Mouse (Mus musculus): ENCODE data around the gene Cdh7. TPM values are rescaled to one million over a fixed set of nuclear protein-coding genes. Genes with fewer than 3 reads are reported as not detected.
"Not testable (repeated sequence)": the region's sequence is repeated elsewhere in the genome, so short reads cannot be mapped to it uniquely, and the experiment has no call there.

Gene Cdh7
- polyA plus RNA-seq, 1 experiment from 2014 or later: 10.4 TPM

GRCm38 (mm10) chr1:110005038-110005437, 22.8 kb downstream of the Cdh7 start:
- no peak for ATAC-seq
- Histone ChIP-seq H3K36me3 (no peaks in the 10 kb centered on the region), H3K27ac (no peak overlapping the region), H3K4me3 (replicated peaks) (no peak overlapping the region), H3K4me2 (replicated peaks) (no peak overlapping the region), H3K9me3 (no peaks in the 10 kb centered on the region), H3K4me1 (replicated peaks) (no peaks in the 10 kb centered on the region), H3K9ac (replicated peaks) (no peak overlapping the region), H3K27me3 (no peaks in the 10 kb centered on the region)
- 90% methylated on average over 3 of the region's 3 CpGs for WGBS

- no peak overlapping the region for H3K4me2 ChIP-seq (replicated peaks)
- no peak overlapping the region for H3K4me3 ChIP-seq (replicated peaks)
- no peaks in the 10 kb centered on the region for H3K9me3 ChIP-seq
- ATAC-seq: no peak
- H3K27ac ChIP-seq: no peak overlapping the region
- no peaks in the 10 kb centered on the region for H3K4me1 ChIP-seq (replicated peaks)
- H3K9ac ChIP-seq (replicated peaks): no peak overlapping the region
- WGBS: 88% methylated on average over 1 of the region's 1 CpGs
- no peaks in the 10 kb centered on the region for H3K27me3 ChIP-seq
- H3K36me3 ChIP-seq: no peaks in the 10 kb centered on the region
These were observed 29.9 kb downstream of the Cdh7 start for GRCm38 (mm10) chr1:110012153-110012552.

- no peak for ATAC-seq
- H3K4me1 ChIP-seq (replicated peaks): no peaks in the 10 kb centered on the region
- H3K9ac ChIP-seq (replicated peaks): no peak overlapping the region
- no peaks in the 10 kb centered on the region for H3K27me3 ChIP-seq
- H3K9me3 ChIP-seq: no peaks in the 10 kb centered on the region
- H3K4me2 ChIP-seq (replicated peaks): no peak overlapping the region
- no peaks in the 10 kb centered on the region for H3K36me3 ChIP-seq
- H3K4me3 ChIP-seq (replicated peaks): no peak overlapping the region
- H3K27ac ChIP-seq: no peak overlapping the region
These were observed 74.1 kb downstream of the Cdh7 start for GRCm38 (mm10) chr1:110056317-110056716.

- 100% methylated on average over 1 of the region's 1 CpGs for WGBS
- no peak overlapping the region for H3K9ac ChIP-seq (replicated peaks)
- H3K27me3 ChIP-seq: no peaks in the 10 kb centered on the region
- no peak for ATAC-seq
- no peak overlapping the region for H3K27ac ChIP-seq
- H3K9me3 ChIP-seq: no peaks in the 10 kb centered on the region
- no peak overlapping the region for H3K4me2 ChIP-seq (replicated peaks)
- no peaks in the 10 kb centered on the region for H3K36me3 ChIP-seq
- no peaks in the 10 kb centered on the region for H3K4me1 ChIP-seq (replicated peaks)
- no peak overlapping the region for H3K4me3 ChIP-seq (replicated peaks)
These were observed 85.2 kb downstream of the Cdh7 start for GRCm38 (mm10) chr1:110067405-110067804.

GRCm38 (mm10) chr1:110078471-110078870, 96.2 kb downstream of the Cdh7 start:
- Histone ChIP-seq H3K27me3 (no peaks in the 10 kb centered on the region), H3K36me3 (no peaks in the 10 kb centered on the region), H3K4me1 (replicated peaks) (no peaks in the 10 kb centered on the region), H3K27ac (no peak overlapping the region), H3K9me3 (no peaks in the 10 kb centered on the region), H3K9ac (replicated peaks) (no peak overlapping the region), H3K4me3 (replicated peaks) (no peak overlapping the region), H3K4me2 (replicated peaks) (no peak overlapping the region)
- no peak for ATAC-seq

- H3K9ac ChIP-seq (replicated peaks): no peak overlapping the region
- no peaks in the 10 kb centered on the region for H3K9me3 ChIP-seq
- H3K4me1 ChIP-seq (replicated peaks): 0 out of 2 replicates have a peak, but pooled peaks cover 6% of the 10 kb centered on the region
- no peak overlapping the region for H3K4me2 ChIP-seq (replicated peaks)
- WGBS: 33% methylated on average over 1 of the region's 1 CpGs
- H3K27ac ChIP-seq: no peak overlapping the region
- no peaks in the 10 kb centered on the region for H3K27me3 ChIP-seq
- no peak for ATAC-seq
- no peak overlapping the region for H3K4me3 ChIP-seq (replicated peaks)
- H3K36me3 ChIP-seq: no peaks in the 10 kb centered on the region
These were observed 135.8 kb downstream of the Cdh7 start for GRCm38 (mm10) chr1:110118071-110118470.

GRCm38 (mm10) chr1:110118862-110119261, 136.6 kb downstream of the Cdh7 start:
- no peaks in the 10 kb centered on the region for H3K9me3 ChIP-seq
- H3K4me1 ChIP-seq (replicated peaks): 0 out of 2 replicates have a peak, but pooled peaks cover 6% of the 10 kb centered on the region
- H3K36me3 ChIP-seq: no peaks in the 10 kb centered on the region
- H3K27me3 ChIP-seq: no peaks in the 10 kb centered on the region
- H3K27ac ChIP-seq: no peak overlapping the region
- H3K4me2 ChIP-seq (replicated peaks): no peak overlapping the region
- ATAC-seq: no peak
- 5% methylated on average over 1 of the region's 1 CpGs for WGBS
- no peak overlapping the region for H3K4me3 ChIP-seq (replicated peaks)
- no peak overlapping the region for H3K9ac ChIP-seq (replicated peaks)

GRCm38 (mm10) chr1:110171459-110171858, 189.2 kb downstream of the Cdh7 start:
- not testable (repeated sequence) for ATAC-seq; H3K4me2 ChIP-seq (replicated peaks); H3K27ac ChIP-seq; H3K4me3 ChIP-seq (replicated peaks); H3K9ac ChIP-seq (replicated peaks); H3K4me1 ChIP-seq (replicated peaks); H3K27me3 ChIP-seq; H3K9me3 ChIP-seq; H3K36me3 ChIP-seq
- WGBS: 88% methylated on average over 5 of the region's 12 CpGs
